Mouse (Mus musculus) erythroblast, adult 5-6 weeks (primary cell): Measurements from ENCODE around the gene Daam1. TPM values are rescaled to one million over a fixed set of nuclear protein-coding genes. Genes with fewer than 3 reads are reported as not detected.

ENCODE experiments used
- ATAC-seq: replicated peaks from 2 replicates; pipeline ENCODE4 v1.8.0; 2016; ENCODE audit warnings: moderate number of reproducible peaks, mild to moderate bottlenecking, moderate TSS enrichment, inconsistent platforms; ENCODE audit not compliant: poor library complexity, low FRiP score, severe bottlenecking
- total RNA-seq, 2 experiments: library from RNA; stranded (forward) in 1 of 2; stranded (reverse) in 1 of 2; fragments of 150-400 nt in 1 of 2; fragments of 200-764, 138-1000 nt in 1 of 2; gene quantifications; 2 replicates each; pipeline versions ENCODE4 v1.2.3 to v1.2.4; 2015 to 2017; ENCODE audit warnings: low replicate concordance in 2 of 2

Gene Daam1
- total RNA-seq, 2 experiments from 2014 or later = 39.4 to 59.4 TPM

- no peak for ATAC-seq
Observed at GRCm38 (mm10) chr12:72015296-72015695, 184.4 kb downstream of the Daam1 start.

- ATAC-seq = no peak
Observed at GRCm38 (mm10) chr12:72020285-72020684, 189.4 kb downstream of the Daam1 start.

- no peak for ATAC-seq
Observed at GRCm38 (mm10) chr12:72021543-72021942, 190.7 kb downstream of the Daam1 start.

GRCm38 (mm10) chr12:72022790-72023189 is 191.9 kb downstream of the Daam1 start:
- no peak for ATAC-seq

DNA sequence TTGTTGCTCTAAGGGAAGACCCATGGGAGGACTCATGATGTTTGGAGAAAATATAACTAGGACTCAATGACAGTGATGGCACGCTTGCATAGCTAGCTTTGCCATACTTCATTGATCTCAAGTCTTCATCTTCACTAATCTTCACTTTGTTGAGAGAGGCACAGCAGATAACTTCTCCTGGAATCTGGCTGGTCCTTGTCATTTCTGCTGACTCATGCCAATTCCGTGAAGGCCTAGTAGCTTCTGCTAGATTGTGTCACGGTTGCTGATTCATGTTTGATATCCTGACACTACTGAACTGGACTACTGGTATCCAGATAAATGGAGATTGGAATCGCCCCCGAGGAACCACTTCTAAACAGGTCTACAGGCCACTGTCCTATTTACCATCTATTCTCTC is 192.7 kb downstream of the Daam1 start:
- ATAC-seq = no peak

GRCm38 (mm10) chr12:72025275-72025795 is 194.5 kb downstream of the Daam1 start:
- no peak for ATAC-seq

DNA sequence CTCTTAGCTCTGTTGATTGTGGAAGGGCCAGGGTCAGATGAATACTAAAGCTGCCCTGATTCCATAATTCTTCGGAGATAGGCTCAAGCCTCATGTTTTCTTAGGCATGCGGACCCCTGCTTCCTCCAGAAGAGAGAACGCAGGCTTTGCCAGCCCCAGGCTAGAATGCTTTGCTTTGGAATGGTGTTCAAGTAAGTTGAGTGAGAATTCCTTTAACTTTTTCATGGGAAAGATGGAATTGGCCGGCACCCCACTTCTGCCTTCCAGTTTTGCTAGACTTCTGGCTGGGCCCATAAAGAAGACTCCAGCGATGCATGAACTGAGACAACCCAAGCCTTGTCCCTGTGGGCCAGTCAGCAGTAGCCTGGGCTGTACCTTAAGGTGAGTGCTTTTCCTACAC is 200.3 kb downstream of the Daam1 start:
- no peak for ATAC-seq

DNA sequence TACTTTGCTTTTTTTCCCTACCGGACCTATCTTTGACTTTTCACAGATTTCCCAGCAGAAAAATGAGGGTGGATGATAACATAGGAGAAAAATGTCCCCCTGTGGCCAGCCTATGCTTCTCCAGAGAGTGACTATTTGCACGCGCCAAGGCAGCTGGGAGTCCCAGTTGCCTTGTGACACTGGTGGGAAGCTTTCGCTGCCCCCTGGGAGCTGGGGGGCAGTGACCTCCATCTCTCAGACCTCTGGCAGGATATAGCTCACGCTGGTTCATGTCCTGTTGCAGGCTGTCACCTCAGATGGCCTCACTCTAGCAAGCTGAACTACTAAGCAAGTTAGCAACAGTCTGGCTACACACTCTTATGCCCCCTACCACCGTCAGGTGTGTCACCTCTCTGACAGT is 200.9 kb downstream of the Daam1 start:
- no peak for ATAC-seq

- ATAC-seq = no peak
Observed at GRCm38 (mm10) chr12:72036097-72036661, 205.3 kb downstream of the Daam1 start.

DNA sequence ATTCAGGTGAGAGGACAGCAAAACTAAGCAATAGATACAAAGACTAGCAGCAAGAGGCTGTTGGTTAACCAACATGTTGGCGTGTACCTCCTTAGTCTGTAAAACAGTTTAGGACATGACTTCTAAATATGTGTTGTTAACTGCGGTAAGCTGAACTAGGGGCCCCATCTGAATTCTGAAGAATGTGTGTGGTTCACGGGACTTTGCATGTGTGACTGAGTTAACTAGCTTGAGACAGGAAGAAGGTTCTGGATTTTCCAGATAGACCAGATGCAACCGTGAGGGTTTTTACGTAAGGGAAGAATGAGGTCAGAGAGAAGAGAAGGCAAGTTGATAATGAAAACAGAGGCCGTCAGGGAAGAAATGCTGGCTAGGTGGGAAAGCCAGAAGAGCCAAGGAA is 206.2 kb downstream of the Daam1 start:
- no peak for ATAC-seq

GRCm38 (mm10) chr12:72038866-72039265 is 208.0 kb downstream of the Daam1 start:
- ATAC-seq = no peak

GRCm38 (mm10) chr12:72039501-72039900 is 208.6 kb downstream of the Daam1 start:
- no peak for ATAC-seq

GRCm38 (mm10) chr12:72041238-72041637 is 210.4 kb downstream of the Daam1 start:
- no peak for ATAC-seq

Other genes starting within 250 kb of the Daam1 start
- not detected in 2 replicates for gene Gpr135, start 240.0 kb downstream of the Daam1 start, total RNA-seq (2015; ENCODE audit: low replicate concordance)
- not detected in 2 replicates for gene Gpr135, start 240.0 kb downstream of the Daam1 start, total RNA-seq (2017; ENCODE audit: low replicate concordance)